ENCODE assay signal across 9 mouse cellular contexts in genomic region chr7:127716992-127717391, GRCm38 (mm10). TPM values are rescaled to one million over a fixed set of nuclear protein-coding genes. Genes with fewer than 3 reads are reported as not detected.
DNase-seq lines count a peak whose midpoint lies in the region; ATAC-seq and TF ChIP-seq lines count a peak whose summit lies in the region.
"Had no signal": no experiment of that assay in that cellular context is flagged by ENCODE, and none has a peak within 500 bp of the region (broad histone marks: within the 10 kb centered on the region; RNA-seq: fewer than 3 reads in every experiment).

No protein-coding gene starts in this region.

- no peak overlapping the region for H3K27ac ChIP-seq in bone marrow macrophage, adult 2 months (ENCODE audit: insufficient read depth, low read depth, low read length)
- H3K27ac ChIP-seq in embryonic facial prominence, embryonic 13.5 days: no peak overlapping the region
- H3K27ac ChIP-seq in limb, embryonic 13.5 days: no peak overlapping the region
- H3K27ac ChIP-seq in midbrain, embryonic 12.5 days (replicated peaks): no peak overlapping the region

- peak; percentile 33 for DNase-seq in heart, adult 8-10 months (ENCODE audit: low spot score)
- peak; percentile 83 for DNase-seq in kidney, adult 18-20 months
- DNase-seq in right cerebral cortex, postnatal 4 days: peak; percentile 65
- peak; percentile 67 for DNase-seq in yolk sac, embryonic 10.5 days (ENCODE audit: low spot score)

- peak overlapping the region; percentile 16; the same call in 1 of the 2 replicates for H3K4me3 ChIP-seq in bone marrow macrophage, adult 2 months (ENCODE audit: insufficient read depth, low read length)
- peak overlapping the region; percentile 38 for H3K4me3 ChIP-seq in embryonic facial prominence, embryonic 13.5 days
- peak overlapping the region; percentile 40 for H3K4me3 ChIP-seq in limb, embryonic 13.5 days
- H3K4me3 ChIP-seq in midbrain, embryonic 12.5 days: peak overlapping the region; percentile 40

- no peak for ATAC-seq in embryonic facial prominence, embryonic 13.5 days (ENCODE audit: insufficient number of reproducible peaks, insufficient read depth, low FRiP score, low TSS enrichment, low read depth)
- ATAC-seq in limb, embryonic 13.5 days (ENCODE audit: low FRiP score, low read depth): no peak
- ATAC-seq in midbrain, embryonic 12.5 days (ENCODE audit: low FRiP score, low read depth): peak; percentile 68

- peaks cover 27% of the 10 kb centered on the region for H3K36me3 ChIP-seq in embryonic facial prominence, embryonic 13.5 days
- H3K36me3 ChIP-seq in limb, embryonic 13.5 days: peaks cover 39% of the 10 kb centered on the region
- no peaks in the 10 kb centered on the region for H3K36me3 ChIP-seq in midbrain, embryonic 12.5 days

- WGBS in embryonic facial prominence, embryonic 13.5 days: 2% methylated on average over 41 of the region's 41 CpGs
- WGBS in limb, embryonic 13.5 days: 2% methylated on average over 38 of the region's 41 CpGs
- 2% methylated on average over 35 of the region's 41 CpGs for WGBS in midbrain, embryonic 12.5 days

- TF ChIP-seq CTCF in bone marrow macrophage, adult 2 months (IDR thresholded peaks at IDR 0.05; ENCODE audit: low read depth, low read length): peak; percentile 13; the same call in 1 of the 2 replicates

- TF ChIP-seq POLR2A in bone marrow macrophage, adult 2 months (IDR thresholded peaks at IDR 0.05; ENCODE audit: borderline replicate concordance, low read depth, low read length): no peak

- H3K9ac ChIP-seq in embryonic facial prominence, embryonic 13.5 days: peak overlapping the region; percentile 74
- H3K9ac ChIP-seq in limb, embryonic 13.5 days: peak overlapping the region; percentile 73
- H3K9ac ChIP-seq in midbrain, embryonic 12.5 days (replicated peaks): peak overlapping the region; percentile 56

- H3K27me3 ChIP-seq in embryonic facial prominence, embryonic 13.5 days: no peaks in the 10 kb centered on the region
- H3K27me3 ChIP-seq in limb, embryonic 13.5 days: no peaks in the 10 kb centered on the region
- peaks cover 7% of the 10 kb centered on the region for H3K27me3 ChIP-seq in midbrain, embryonic 12.5 days

- H3K4me1 ChIP-seq in bone marrow macrophage, adult 2 months (ENCODE audit: control insufficient read depth, insufficient read depth, low read length): no peaks in the 10 kb centered on the region; the same call in 1 of the 2 replicates
- peaks cover 29% of the 10 kb centered on the region for H3K4me1 ChIP-seq in embryonic facial prominence, embryonic 13.5 days
- peaks cover 38% of the 10 kb centered on the region for H3K4me1 ChIP-seq in limb, embryonic 13.5 days
- H3K4me1 ChIP-seq in midbrain, embryonic 12.5 days: peaks cover 19% of the 10 kb centered on the region

- H3K4me2 ChIP-seq in embryonic facial prominence, embryonic 13.5 days: peak overlapping the region; percentile 72
- peak overlapping the region; percentile 68 for H3K4me2 ChIP-seq in limb, embryonic 13.5 days (replicated peaks)
- peak overlapping the region; percentile 61 for H3K4me2 ChIP-seq in midbrain, embryonic 12.5 days (replicated peaks)

- H3K9me3 ChIP-seq in embryonic facial prominence, embryonic 13.5 days: no peaks in the 10 kb centered on the region
- H3K9me3 ChIP-seq in limb, embryonic 13.5 days: no peaks in the 10 kb centered on the region
- H3K9me3 ChIP-seq in midbrain, embryonic 12.5 days: no peaks in the 10 kb centered on the region

RNA-seq across cellular contexts. Expression of gene Ctf1, which starts 4.5 kb away (rescaled TPM):
- not detected in 2 replicates for polyA plus RNA-seq in bone marrow macrophage, adult 2 months (2012; ENCODE audit: insufficient read depth, insufficient read length, missing spikeins)
- 29.8 and 32.6 TPM in 2 replicates for polyA plus RNA-seq in embryonic facial prominence, embryonic 13.5 days (2015; fragmentation: Nextera tagmentation; extraction: Ambion mirVana)
- total RNA-seq in heart, adult 8-10 months (2022): 10 to 100 TPM in 3 of 4 experiments, 1 to 10 TPM in 1; 9.4 to 12.3 (median 10.2) TPM
- 28.3 and 31.6 TPM in 2 replicates for polyA plus RNA-seq in limb, embryonic 13.5 days (2015; fragmentation: Nextera tagmentation; extraction: Ambion mirVana)
- 5.5 and 5.8 TPM in 2 replicates for polyA plus RNA-seq in midbrain, embryonic 12.5 days (2016; fragmentation: Nextera tagmentation; extraction: Ambion mirVana)

RNA-seq across cellular contexts. Expression of gene Bcl7c, which starts 8.3 kb away (rescaled TPM):
- polyA plus RNA-seq in bone marrow macrophage, adult 2 months (2012; ENCODE audit: insufficient read depth, insufficient read length, missing spikeins): 30.4 and 40.0 TPM in 2 replicates
- 78.0 and 96.8 TPM in 2 replicates for polyA plus RNA-seq in embryonic facial prominence, embryonic 13.5 days (2015; fragmentation: Nextera tagmentation; extraction: Ambion mirVana)
- total RNA-seq in heart, adult 8-10 months (2022): 10 to 100 TPM; 37.6 to 44.6 (median 41.4) TPM
- 82.3 and 85.8 TPM in 2 replicates for polyA plus RNA-seq in limb, embryonic 13.5 days (2015; fragmentation: Nextera tagmentation; extraction: Ambion mirVana)
- polyA plus RNA-seq in midbrain, embryonic 12.5 days (2016; fragmentation: Nextera tagmentation; extraction: Ambion mirVana): 79.0 and 79.2 TPM in 2 replicates

RNA-seq across cellular contexts. Expression of gene Ctf2, which starts 15.0 kb away (rescaled TPM):
- not detected in 2 replicates for polyA plus RNA-seq in bone marrow macrophage, adult 2 months (2012; ENCODE audit: insufficient read depth, insufficient read length, missing spikeins)
- 0.60 and 0.69 TPM in 2 replicates for polyA plus RNA-seq in embryonic facial prominence, embryonic 13.5 days (2015; fragmentation: Nextera tagmentation; extraction: Ambion mirVana)
- total RNA-seq in heart, adult 8-10 months (2022): not detected
- 0.46 and 0.50 TPM in 2 replicates for polyA plus RNA-seq in limb, embryonic 13.5 days (2015; fragmentation: Nextera tagmentation; extraction: Ambion mirVana)
- polyA plus RNA-seq in midbrain, embryonic 12.5 days (2016; fragmentation: Nextera tagmentation; extraction: Ambion mirVana): 0.13 and 0.21 TPM in 2 replicates
- polyA plus RNA-seq: gonadal fat pad, adult 2 months had no signal

RNA-seq across cellular contexts. Expression of gene Fbxl19, which starts 27.4 kb away (rescaled TPM):
- polyA plus RNA-seq in bone marrow macrophage, adult 2 months (2012; ENCODE audit: insufficient read depth, insufficient read length, missing spikeins): 11.9 and 16.5 TPM in 2 replicates
- 7.5 and 8.7 TPM in 2 replicates for polyA plus RNA-seq in embryonic facial prominence, embryonic 13.5 days (2015; fragmentation: Nextera tagmentation; extraction: Ambion mirVana)
- total RNA-seq in heart, adult 8-10 months (2022): 1 to 10 TPM; 1.9 to 4.9 (median 3.2) TPM
- 6.7 TPM in 2 replicates for polyA plus RNA-seq in limb, embryonic 13.5 days (2015; fragmentation: Nextera tagmentation; extraction: Ambion mirVana)
- 10.7 and 11.1 TPM in 2 replicates for polyA plus RNA-seq in midbrain, embryonic 12.5 days (2016; fragmentation: Nextera tagmentation; extraction: Ambion mirVana)

RNA-seq across cellular contexts. Expression of gene Orai3, which starts 52.6 kb away (rescaled TPM):
- 44.2 and 45.8 TPM in 2 replicates for polyA plus RNA-seq in bone marrow macrophage, adult 2 months (2012; ENCODE audit: insufficient read depth, insufficient read length, missing spikeins)
- polyA plus RNA-seq in embryonic facial prominence, embryonic 13.5 days (2015; fragmentation: Nextera tagmentation; extraction: Ambion mirVana): 16.4 and 19.0 TPM in 2 replicates
- 10 to 100 TPM; 20.0 to 26.6 (median 24.7) TPM for total RNA-seq in heart, adult 8-10 months (2022)
- 20.1 and 20.8 TPM in 2 replicates for polyA plus RNA-seq in limb, embryonic 13.5 days (2015; fragmentation: Nextera tagmentation; extraction: Ambion mirVana)
- 6.2 and 8.1 TPM in 2 replicates for polyA plus RNA-seq in midbrain, embryonic 12.5 days (2016; fragmentation: Nextera tagmentation; extraction: Ambion mirVana)

Comparison
In these comparisons a context has a peak if more than half of its experiments do, and no peak if none do; other contexts are left out.
1. DNase-seq: peak in every context shown above with its lines; median percentile 83 in kidney, adult 18-20 months; 67 in yolk sac, embryonic 10.5 days; 65 in right cerebral cortex, postnatal 4 days; 33 in heart, adult 8-10 months.